Mouse (Mus musculus) ES-E14 (cell line): ENCODE measurements at regions not wholly inside any gene's neighbourhood (a gene's known extent, or its start where the extent isn't known, plus 50 kb on each side); places are given as distances from the start of the nearest gene placed in this dataset.

ENCODE experiments used
- CHD2 ChIP-seq: IDR thresholded peaks from 2 replicates; pipeline ENCODE4 v1.6.1; 2014; ENCODE audit warnings: mild to moderate bottlenecking, low read depth, low read length, inconsistent platforms
- ZC3H11A ChIP-seq: IDR thresholded peaks from 2 replicates; pipeline ENCODE4 v1.6.1; 2012; ENCODE audit warnings: low read depth, mild to moderate bottlenecking, inconsistent platforms, low read length, borderline replicate concordance
- ZNF384 ChIP-seq: IDR thresholded peaks from 2 replicates; pipeline ENCODE4 v1.6.1; 2012; ENCODE audit warnings: low read depth, low read length, inconsistent platforms

GRCm38 (mm10) chr14:71673837-71674236 is 817.8 kb downstream of the Gm9195 start:
- no peak for TF ChIP-seq ZC3H11A
- TF ChIP-seq CHD2, result no peak
- no peak for TF ChIP-seq ZNF384
